Mouse (Mus musculus) spleen, adult 18-20 months (tissue): Measurements from ENCODE around the gene Gm20422.
A peak's percentile ranks its signal among the peaks of the same experiment; 100 is the strongest.

Experiments
- DNase-seq, 2 experiments: peaks; one replicate each; pipeline ENCODE4 v3.0.0; 2022; ENCODE audit warnings: mixed read lengths in 2 of 2

The Gm20422 gene

DNA sequence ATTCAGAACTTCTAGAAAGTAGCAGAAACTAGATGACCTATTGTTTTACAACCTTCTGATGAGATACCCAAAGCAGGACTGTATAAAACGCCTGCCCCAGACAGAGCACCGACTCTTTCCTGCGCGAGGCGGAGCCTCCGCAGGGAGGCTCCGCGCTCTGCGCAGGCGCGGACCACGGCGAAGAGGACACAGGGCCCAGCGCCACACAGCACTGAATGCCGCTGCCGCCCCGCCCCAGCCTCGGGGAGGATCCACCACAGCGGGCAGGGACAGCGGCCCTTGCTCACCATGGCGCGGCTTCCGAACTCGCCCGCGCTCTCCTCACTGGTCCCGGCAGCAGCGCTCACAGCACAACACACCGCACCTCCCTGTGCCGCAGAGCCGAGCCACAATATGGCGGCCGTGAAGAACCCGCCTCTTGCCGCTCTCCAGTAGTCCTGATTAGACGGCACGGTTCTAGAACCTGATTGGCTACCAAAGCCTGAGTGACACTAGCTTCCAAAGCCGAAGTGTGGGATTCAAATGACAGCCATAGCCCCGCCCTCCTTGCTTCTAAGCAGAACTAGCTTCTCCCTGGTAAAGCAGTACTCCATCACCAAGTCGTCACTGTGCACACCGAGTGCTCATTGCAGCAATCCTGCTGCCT lies at the start of gene Gm20422:
Gene Gm20422 (minus strand): TSS at position 384 of the 646 bp plus-strand sequence.
- DNase-seq = peak; percentile 79 to 80

DNA sequence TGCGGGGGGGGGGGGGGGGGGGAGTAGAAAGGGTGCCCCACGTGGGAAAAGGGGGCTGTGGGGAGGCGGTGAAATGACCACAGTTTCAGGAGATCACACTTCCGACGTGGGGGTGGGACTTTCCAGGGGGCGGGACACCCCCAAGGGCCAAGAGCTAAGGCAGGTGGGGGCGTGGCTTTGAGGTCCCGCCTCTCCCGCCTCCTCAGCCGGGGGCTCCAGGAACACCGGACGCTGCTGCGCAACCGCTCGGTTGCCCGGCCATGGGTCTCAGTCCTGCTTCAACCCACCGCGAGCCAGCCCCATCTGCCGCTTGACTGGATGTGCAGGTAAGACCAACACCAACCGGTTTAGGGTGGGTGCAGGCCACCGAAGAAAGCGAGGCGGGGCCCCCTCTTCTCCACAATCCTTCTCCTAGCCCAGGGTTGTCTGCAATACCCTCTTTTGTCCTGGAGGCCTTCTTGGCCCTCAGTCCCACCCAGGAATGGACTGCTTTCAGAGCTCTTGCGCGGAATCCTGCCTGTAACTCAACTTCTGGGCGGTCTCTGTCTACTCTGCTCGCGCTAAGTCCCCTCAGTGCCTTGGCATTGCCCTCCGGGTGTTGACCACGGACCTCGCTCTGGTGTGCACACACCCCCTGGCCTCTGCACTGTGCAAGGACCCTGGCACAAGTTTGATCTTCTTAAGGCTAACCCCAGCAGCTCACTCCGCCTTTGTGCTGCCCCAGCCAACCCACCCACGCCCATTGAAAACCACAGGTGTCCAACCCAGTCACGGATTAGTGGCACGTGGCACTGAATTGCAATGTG lies 47.9 kb upstream of the Gm20422 start, which contains the start of gene Lpar2:
Gene Lpar2 (plus strand): TSS at position 44 of the 806 bp plus-strand sequence.
- peak; percentile 76 to 78 for DNase-seq

DNA sequence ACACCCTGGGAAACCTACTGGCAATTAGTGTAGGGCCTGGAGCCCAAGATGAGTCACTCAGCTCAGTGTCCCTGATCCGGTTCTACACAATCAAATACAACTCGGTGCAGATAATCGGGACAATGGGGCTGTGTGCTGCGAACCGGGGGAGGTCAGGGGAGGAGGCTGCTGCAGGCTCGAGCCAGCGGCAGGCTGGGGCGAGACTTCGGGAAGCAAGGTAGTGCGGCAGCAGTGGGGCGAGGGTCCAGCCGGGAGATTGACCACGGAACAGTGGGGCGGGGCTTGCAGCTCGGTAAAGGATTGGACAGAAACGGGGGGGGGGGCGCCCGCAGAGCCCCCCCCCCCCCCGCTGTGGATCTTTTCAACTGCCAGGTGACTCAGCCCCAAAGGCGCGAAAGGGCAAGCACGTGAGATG lies 47.3 kb upstream of the Gm20422 start:
- no peak for DNase-seq

DNA sequence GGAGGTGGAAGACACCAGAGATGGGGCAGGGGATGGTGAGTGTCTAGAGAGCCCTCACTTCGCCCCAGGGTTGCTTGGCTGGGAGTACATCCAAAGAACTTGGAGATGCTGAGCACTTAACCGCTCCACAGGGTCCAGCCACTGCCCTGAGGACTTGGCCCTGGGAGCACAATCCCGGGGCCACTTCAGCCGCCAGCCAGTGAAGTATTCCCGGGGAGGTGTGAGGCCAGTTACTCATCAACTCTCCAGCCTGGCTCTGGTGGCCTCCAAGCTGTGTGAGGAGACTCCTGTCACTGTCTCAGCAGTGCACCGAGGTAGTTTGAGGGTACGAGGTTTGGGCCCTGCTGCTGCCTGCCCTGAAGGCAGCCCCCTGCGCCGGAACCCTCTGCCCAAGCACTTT lies 45.8 kb upstream of the Gm20422 start:
- no peak for DNase-seq

DNA sequence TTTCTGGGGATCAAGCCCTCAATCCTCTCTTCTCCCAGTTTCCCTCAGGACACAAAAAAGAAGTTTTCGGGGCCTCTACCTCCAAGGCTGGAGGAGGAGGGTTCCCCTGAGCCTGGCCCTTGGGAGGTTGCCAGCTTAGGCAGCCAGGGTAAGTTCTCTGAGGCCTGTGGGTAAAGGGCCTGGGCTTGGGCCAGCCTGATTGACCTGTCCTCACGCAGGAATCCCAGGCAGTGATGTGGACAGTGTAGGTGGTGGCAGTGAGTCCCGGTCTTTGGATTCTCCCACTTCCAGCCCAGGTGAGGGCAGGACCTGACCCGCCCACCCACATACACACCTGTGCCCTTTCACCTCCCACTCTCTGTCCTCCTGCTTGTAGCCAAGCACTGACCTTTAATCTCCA lies 40.7 kb upstream of the Gm20422 start:
- DNase-seq = no peak

DNA sequence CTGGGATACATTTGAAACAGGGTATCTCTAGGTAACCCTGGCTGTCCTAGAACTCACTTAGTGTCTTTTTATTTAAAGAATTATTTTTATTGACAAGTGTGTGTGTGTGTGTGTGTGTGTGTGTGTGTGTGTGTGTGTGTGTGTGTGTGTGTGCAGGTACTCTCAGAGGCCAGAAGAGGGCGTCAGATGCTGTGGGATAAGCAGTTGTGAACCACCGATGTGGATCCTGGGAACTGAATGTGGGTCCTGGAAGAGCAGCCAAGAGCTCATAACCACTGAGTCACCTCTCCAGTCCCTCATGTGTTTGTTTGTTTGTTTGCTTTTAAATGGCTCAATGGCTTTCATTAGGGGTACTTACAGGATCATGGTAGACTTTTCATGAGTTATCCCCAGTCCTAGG lies 40.2 kb upstream of the Gm20422 start:
- DNase-seq = no peak

DNA sequence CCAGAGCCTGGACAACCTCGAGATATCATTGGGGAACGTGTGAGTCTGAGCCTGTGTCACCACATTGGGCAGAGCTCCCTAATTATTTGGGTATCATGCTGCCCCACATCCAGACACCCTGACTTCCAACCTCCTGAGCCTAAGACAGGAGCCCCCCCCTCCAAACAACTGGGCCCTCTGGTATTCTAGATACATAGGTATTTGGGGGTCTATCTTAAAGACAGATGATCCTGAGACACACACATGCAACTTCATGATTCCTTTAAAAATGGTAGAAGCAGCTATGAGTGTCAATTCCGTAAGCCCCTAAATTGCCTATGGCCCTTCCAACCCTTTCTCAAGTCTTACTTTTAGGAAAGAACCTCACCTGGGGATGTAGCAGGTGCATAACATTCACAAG lies 35.1 kb upstream of the Gm20422 start:
- no peak for DNase-seq

DNA sequence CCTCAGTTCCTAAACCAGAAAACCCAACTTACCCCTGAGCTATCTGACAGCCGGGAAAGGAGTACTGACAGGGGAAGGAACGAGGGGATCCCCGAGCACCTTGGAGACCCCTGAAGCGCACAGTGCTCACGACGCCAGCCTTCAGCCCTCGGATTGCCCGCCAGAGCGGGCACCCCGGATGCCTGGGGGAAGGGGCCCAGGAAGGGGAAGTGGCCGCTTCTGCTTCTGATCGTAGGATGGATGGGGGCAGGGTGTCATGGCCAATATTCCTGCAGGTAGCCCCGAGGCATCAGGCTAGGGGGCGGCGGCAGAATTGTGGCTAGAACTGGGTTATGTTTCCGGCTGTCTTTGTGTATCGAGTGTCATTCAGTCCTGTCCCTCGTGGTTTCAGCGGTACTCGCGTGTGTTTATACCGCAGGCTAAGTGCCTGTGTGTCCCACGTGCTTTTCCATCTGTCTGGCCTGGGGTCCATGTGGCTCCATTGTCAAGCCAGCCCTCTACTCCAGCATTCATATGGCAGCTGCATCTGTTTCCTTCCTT lies 34.2 kb upstream of the Gm20422 start:
- DNase-seq = peak; percentile 63 to 64

DNA sequence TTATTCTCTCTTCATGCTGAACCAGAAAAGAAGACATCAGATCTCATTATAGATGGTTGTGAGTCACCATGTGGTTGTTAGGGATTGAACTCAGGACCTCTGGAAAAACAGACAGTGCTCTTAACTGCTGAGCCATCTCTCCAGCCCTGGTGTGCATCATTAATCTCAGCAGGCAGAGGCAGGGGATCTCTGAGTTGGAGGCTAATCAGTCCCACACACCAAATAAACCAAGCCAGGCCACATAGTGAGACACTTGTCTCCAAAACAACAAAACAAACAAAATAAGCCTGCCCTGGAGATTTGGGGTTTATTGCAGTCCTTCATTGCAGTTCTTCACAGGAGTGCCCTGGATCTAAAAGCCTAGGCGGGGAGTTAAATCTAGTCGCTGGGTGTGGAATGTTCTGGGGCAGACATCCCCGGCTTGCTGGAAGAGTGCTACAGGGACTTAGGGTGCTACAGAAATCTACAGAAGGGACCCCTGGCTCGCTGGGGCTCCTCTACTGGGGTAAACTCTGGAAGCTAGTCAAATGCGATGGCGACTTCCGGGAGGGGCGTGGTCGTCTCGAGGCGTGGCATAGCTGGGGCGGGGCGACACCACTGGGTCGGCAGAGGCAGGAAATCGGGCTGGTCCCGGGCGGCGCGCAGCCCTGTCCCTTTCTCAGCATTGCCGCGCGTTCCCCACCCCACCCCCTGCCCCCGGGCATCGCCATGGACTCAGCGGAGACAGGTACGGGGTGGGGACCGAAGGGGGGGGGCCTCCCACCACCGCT lies 33.6 kb upstream of the Gm20422 start, which contains the start of gene Gmip:
Gene Gmip (plus strand): TSS at position 586 of the 770 bp plus-strand sequence.
- DNase-seq = peak; percentile 87 to 96

DNA sequence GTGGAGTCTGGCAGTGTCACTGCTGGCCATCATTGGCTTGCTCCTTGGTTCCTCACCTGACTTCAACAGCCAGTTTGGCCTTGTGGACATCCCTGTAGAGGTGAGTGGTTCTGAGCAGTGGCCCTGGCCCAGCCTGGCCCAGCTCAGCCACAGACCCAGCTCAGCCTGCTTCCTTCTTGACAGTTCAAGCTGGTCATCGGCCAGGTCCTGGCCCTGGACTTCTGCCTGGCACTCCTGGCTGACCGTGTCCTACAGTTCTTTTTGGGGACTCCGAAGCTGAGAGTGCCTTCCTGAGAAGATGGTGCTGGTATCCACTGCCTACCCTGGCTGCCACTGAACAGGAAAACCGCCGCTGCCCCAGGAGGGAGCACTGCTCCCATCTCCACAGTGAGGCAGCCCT lies 32.5 kb upstream of the Gm20422 start:
- no peak for DNase-seq

DNA sequence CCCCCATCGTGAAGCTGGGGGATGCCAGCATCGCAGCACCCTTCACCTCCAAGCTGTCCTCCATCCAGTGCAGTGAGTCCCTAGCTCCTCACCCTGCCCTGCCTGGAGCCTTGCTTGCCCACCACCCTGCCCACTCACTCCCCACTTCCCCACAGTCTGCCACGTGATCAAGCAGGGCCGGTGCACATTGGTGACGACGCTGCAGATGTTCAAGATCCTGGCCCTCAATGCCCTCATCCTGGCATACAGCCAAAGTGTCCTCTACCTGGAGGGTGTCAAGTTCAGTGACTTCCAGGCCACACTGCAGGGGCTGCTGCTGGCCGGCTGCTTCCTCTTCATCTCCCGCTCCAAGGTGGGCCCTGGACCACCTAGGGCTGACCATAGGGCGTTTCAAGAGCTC lies 30.8 kb upstream of the Gm20422 start:
- DNase-seq = peak in 1 of 2 experiments; percentile 4

DNA sequence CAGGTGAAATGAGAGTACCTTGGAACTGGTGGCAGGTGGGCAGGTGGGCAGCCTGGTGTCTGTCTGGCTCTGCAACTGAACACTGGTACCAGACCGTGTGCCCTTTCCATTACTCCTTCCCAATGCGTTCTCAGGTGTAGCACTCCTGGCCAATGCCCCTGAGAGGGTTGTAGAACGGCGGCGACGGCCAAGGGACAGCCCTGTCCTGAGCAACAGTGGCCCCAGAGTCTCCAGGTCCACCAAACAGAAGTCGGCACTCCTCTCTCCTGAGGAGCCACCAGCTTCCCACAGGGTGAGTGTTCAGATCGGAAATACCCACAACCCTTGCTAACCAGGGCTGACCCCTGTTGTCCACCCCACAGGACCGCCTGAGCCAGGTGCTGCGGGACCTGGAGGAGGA lies 30.4 kb upstream of the Gm20422 start:
- peak in 1 of 2 experiments; percentile 3 for DNase-seq

DNA sequence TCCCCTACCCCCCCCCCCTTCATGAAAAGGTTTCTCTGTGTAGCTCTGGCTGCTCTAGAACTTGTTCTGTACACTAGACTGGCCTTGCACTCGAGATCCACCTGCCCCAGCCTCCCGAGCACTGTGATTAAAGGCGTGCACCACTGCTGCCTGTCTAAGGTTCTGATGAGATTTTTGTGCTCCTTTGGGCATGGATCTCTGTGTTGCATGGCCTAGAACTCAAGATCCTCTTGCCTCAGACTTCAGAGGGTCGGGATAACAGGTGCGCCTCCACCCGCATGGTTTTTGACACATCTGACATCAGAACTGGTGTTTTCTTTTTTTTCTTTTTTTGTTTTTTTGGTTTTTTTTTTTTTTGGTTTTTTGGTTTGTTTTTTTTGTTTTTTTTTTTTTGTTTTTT lies 29.9 kb upstream of the Gm20422 start:
- DNase-seq = peak in 1 of 2 experiments; percentile 1

DNA sequence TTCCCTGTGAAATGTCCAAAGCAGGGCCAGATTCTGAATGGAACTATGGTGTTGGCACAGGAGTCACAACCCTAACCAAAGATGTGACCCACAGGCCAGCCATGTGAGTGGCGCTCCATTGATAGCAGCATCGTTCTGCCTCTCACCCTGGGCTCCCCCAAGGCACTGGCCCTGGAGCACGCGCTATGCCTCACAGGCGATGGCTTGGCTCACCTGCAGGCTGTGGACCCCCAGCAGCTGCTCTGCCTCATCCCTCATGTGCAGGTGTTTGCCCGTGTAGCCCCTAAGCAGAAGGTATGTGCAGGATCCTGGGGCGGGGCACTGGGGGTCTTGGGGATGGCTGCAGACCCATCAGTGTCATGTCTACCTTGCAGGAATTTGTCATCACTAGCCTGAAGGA lies 28.7 kb upstream of the Gm20422 start:
- peak in 1 of 2 experiments; percentile 4 for DNase-seq

DNA sequence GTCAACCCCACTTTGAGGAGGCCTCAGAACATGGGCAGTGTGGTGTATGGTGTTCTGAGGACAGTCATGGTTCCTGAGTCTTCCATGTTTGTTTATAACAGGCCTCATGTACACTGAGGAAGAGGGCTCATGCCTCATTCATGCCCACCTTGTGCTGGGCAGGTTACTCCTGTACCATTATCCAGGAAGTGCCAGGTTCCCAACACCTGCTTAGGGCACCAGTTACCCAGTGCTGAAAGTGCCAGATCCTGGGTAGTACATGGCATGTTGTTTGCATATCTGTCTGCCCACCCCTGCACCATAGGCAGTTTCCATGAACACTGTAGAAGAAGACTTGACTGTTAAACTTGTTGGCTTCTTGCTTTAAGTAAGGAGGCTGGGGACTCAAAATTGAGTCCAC lies 27.5 kb upstream of the Gm20422 start:
- no peak for DNase-seq

DNA sequence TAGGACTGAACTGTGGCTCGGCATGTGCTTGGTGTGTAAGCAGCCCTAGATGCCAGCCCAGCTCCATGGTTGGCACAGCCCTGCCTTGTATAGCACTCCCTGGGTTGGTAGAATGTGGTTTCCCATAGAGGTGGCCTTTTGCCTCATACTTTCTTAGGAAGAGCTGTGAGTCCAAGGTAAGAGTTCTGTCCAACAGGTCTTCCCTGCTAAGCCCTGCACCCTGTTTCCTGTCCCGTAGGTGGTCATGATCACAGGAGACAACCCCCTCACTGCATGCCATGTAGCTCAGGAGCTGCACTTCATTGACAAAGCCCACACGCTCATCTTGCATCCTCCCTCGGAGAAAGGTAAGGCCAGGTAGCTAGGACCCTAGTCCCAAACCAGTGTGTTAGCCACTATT lies 27.1 kb upstream of the Gm20422 start:
- no peak for DNase-seq

DNA sequence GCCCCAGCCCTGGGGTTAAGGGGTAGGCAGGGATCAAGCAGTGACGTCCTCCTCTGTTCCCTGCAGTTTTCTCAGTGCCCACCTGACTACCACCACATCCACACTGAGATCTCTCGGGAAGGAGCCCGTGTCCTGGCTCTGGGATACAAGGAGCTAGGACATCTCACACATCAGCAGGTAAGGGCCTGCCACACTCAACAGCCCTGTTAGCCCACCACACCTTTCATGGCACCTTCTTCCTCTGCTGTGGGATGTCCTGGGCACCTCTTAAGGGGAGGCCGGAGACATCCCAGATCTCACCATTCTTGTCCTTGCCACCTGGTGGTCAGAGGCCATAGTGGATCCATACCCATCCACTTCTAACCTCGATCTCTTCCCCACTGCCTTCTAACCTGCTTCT lies 25.3 kb upstream of the Gm20422 start:
- peak in 1 of 2 experiments; percentile 1 for DNase-seq

DNA sequence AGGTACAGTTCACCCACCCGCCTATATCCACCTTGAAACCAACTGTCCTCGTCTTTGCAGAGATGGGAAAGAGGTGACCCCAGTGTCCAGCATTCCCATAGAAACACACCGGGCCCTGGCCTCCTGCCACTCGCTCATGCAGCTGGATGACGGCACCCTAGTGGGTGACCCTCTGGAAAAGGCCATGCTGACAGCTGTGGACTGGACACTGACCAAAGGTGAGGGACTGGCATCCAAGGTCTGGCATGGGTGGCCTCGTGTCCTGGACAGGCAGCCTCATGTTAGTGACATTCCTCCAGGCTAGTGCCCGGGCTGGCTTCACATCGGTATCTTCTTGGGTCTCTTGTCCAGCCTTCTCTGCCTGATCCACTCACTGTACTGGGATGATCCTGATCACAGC lies 24.6 kb upstream of the Gm20422 start:
- DNase-seq = peak in 1 of 2 experiments; percentile 1

DNA sequence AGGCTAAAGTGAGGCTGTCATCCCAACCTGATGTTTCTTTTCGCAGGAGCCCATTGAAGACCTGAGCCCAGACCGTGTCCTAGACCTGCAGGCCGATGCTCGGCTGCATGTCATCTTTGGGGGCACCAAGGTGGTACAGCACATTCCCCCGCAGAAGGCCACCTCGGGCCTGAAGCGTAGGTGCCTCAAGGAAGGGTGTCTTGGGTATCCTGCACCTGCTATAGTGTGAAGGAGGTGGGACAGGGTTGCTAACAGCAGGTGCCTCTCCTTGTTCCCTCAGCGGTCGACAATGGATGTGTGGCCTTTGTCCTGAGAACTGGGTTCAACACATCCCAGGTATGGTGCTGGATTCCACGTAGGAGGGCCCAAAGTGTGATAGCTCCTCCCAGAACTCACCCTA lies 23.0 kb upstream of the Gm20422 start:
- no peak for DNase-seq

DNA sequence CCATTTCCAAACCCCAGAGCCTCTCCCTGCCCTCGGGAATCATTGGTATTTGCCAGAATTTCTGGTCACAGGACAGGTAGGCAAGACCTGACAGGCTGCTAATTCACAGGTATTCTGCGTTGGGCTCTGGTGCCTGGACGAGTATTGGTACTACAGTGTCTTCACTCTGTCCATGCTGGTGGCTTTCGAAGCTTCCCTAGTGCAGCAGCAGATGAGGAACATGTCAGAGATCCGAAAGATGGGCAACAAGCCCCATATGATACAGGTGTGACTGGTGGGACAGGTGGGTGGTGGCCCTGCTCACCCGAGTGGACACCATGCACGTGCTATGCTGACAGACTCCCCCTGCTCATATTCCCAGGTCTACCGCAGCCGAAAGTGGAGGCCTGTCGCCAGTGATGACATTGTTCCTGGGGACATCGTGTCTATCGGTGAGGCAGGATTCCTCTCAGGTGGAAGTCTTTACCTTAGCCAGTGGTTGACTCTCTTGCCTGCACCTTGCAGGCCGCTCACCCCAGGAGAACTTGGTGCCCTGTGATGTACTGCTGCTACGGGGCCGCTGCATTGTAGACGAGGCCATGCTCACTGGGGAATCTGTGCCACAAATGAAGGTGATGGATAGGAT lies 22.1 kb upstream of the Gm20422 start:
- no peak for DNase-seq

DNA sequence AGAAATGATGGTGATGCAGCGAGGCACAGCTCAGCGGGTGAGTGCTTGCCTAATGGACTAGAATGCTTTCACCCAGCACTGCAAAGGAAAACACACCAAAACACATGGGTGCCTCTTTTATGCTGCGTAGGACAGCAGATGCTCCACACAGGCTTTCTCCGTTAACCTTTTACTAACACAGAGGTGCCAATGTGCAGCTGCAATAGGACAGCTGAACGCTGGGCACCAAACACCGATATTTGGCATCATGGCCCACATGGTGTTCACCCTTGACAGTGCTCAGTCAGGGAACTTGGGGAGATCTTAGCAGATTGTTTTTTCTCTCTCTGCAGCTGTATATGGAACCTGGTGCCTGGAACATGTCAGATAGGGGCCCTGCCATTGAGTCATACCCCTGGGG lies 20.2 kb upstream of the Gm20422 start:
- DNase-seq = no peak

DNA sequence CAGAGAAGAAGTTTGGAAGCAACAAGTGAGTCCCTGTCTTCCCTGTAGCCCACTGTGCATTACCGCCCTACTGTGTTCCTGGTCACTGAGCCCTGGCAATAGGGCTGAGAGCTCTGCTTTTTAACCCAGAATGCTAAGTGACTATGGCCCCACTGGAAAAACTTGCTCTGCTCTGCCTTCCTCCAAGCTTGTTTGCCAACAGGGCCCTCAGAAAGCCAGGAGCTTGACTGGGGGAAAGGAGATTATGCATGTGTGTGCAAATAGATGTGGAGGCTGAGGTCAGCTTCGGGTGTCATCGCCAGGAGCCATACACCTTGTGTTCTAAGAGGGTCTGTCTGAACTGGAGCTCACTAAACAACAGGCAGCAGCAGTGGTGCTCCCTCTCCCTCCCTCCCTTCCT lies 19.4 kb upstream of the Gm20422 start:
- no peak for DNase-seq

DNA sequence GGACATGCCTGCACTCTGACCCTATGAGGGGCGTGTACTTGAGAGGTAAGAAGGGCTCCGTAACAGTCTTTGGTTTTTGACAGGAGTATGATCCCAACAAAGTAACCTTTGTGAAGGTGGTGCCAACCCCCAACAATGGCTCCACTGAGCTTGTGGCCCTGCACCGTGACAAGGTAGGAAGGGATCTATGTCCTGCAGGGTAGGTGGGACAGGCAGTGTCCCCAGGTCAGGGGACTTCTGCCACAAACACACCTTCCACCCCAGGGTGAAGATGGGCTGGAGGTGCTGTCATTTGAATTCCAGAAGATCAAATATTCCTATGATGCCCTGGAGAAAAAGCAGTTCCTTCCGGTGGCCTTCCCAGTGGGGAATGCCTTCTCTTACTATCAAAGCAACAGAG lies 19.0 kb upstream of the Gm20422 start:
- DNase-seq = no peak
